Mouse (Mus musculus) liver, embryonic 14.5 days (tissue): ENCODE results near the gene Nt5c1a. TPM values are rescaled to one million over a fixed set of nuclear protein-coding genes. Genes with fewer than 3 reads are reported as not detected.

Experiments
- ATAC-seq: fragments of 200-750 bp; cut with Nextera tagmentation; 2 replicates; pipeline ENCODE4 v1.8.0; 2017; ENCODE audit warnings: moderate number of reproducible peaks, mild to moderate bottlenecking, moderate library complexity; ENCODE audit not compliant: insufficient read depth
- DNase-seq, 3 experiments: peaks; one replicate each; pipeline ENCODE4 v3.0.0-alpha.2; 2012 to 2013; ENCODE audit warnings: low read depth in 3 of 3, low spot score in 3 of 3
- H3K27ac ChIP-seq: fragments of 300-500 bp; sonication (generic); 2 replicates; pipeline ENCODE4 v1.5.1; 2014; ENCODE audit warnings: moderate library complexity, mild to moderate bottlenecking, control low read depth, inconsistent platforms
- H3K27me3 ChIP-seq: fragments of 300-500 bp; sonication (generic); 2 replicates; pipeline ENCODE4 v1.6.1; 2014; ENCODE audit warnings: mild to moderate bottlenecking, low read length, moderate library complexity; ENCODE audit not compliant: control insufficient read depth, insufficient read depth
- H3K36me3 ChIP-seq: fragments of 300-500 bp; sonication (generic); replicated peaks from 2 replicates; pipeline ENCODE4 v1.6.1; 2014; ENCODE audit warnings: low read depth; ENCODE audit not compliant: control insufficient read depth, insufficient read depth
- H3K4me1 ChIP-seq, 2 experiments: fragments of 200-500 bp in 1 of 2; fragments of 300-500 bp in 1 of 2; sonication (generic) in 1 of 2; replicated peaks; 2 replicates each; pipeline ENCODE4 v1.6.1; 2012 to 2014; ENCODE audit warnings: antibody characterized with exemption in 1 of 2, inconsistent platforms in 1 of 2, low read length in 1 of 2; ENCODE audit not compliant: control insufficient read depth in 2 of 2, insufficient read depth in 2 of 2
- H3K4me2 ChIP-seq: fragments of 300-500 bp; sonication (generic); 2 replicates; pipeline ENCODE4 v1.6.1; 2014; ENCODE audit warnings: low read depth, mild to moderate bottlenecking, control low read depth, moderate library complexity
- H3K4me3 ChIP-seq, 2 experiments: fragments of 200-500 bp in 1 of 2; fragments of 300-500 bp in 1 of 2; sonication (generic) in 1 of 2; 2 replicates each; pipeline ENCODE4 v1.5.1; 2012 to 2014; ENCODE audit warnings: low read depth in 2 of 2, low read length in 2 of 2, mild to moderate bottlenecking in 2 of 2, control low read depth in 1 of 2, inconsistent platforms in 1 of 2, moderate library complexity in 1 of 2; ENCODE audit not compliant: insufficient read depth in 1 of 2
- H3K9ac ChIP-seq: fragments of 300-500 bp; sonication (generic); replicated peaks from 2 replicates; pipeline ENCODE4 v1.6.1; 2014; ENCODE audit warnings: mild to moderate bottlenecking, control low read depth, moderate library complexity
- H3K9me3 ChIP-seq: fragments of 300-500 bp; sonication (generic); 2 replicates; pipeline ENCODE4 v1.6.1; 2016; ENCODE audit warnings: low read length, mixed read lengths; ENCODE audit not compliant: control insufficient read depth
- CTCF ChIP-seq: IDR thresholded peaks from 2 replicates; pipeline ENCODE4 v1.5.1; 2016; ENCODE audit warnings: antibody characterized with exemption, low read depth, control low read depth
- EP300 ChIP-seq: IDR thresholded peaks from 2 replicates; pipeline ENCODE4 v1.6.1; 2016; ENCODE audit warnings: antibody characterized with exemption, low read depth
- WGBS: fragments of 180-500 bp; shearing (Covaris S2); extraction: QIAGEN DNeasy Blood & Tissue Kit; methylation state at CpG from one replicate; pipeline ENCODE4 v1.1.7; 2014; ENCODE audit not compliant: insufficient replicate concordance; 5-methylcytosine and 5-hydroxymethylcytosine counted together
- polyA plus RNA-seq, 2 experiments: library from polyadenylated mRNA; depleted of rRNA in 1 of 2; stranded (reverse) in 1 of 2; unstranded in 1 of 2; fragments of >200 nt; fragmentation: Nextera tagmentation in 1 of 2; extraction: Ambion mirVana in 1 of 2; gene quantifications; 2 replicates each; pipeline versions ENCODE4 v1.2.1 to v1.2.3; 2012 to 2014

Nt5c1a gene
- polyA plus RNA-seq, 2 experiments = not detected

GRCm38 (mm10) chr4:123246651-123247050 is 45.3 kb downstream of the Nt5c1a start:
- Histone ChIP-seq H3K27ac (no peak overlapping the region), H3K27me3 (peaks cover 3% of the 10 kb centered on the region; the same call in 1 of the 2 replicates), H3K9ac (no peak overlapping the region), H3K4me1 (no peaks in the 10 kb centered on the region), H3K4me2 (no peak overlapping the region), H3K4me3 (no peak overlapping the region), H3K9me3 (no peaks in the 10 kb centered on the region), H3K36me3 (no peaks in the 10 kb centered on the region)
- ATAC-seq (no peak), DNase-seq (no peak)
- WGBS = 69% methylated on average over 5 of the region's 5 CpGs
- TF ChIP-seq CTCF = no peak
- no peak for TF ChIP-seq EP300

- Histone ChIP-seq H3K9me3 (no peaks in the 10 kb centered on the region), H3K4me2 (no peak overlapping the region), H3K9ac (no peak overlapping the region), H3K27me3 (peaks cover 3% of the 10 kb centered on the region; the same call in 1 of the 2 replicates), H3K27ac (no peak overlapping the region), H3K36me3 (no peaks in the 10 kb centered on the region), H3K4me3 (no peak overlapping the region), H3K4me1 (no peaks in the 10 kb centered on the region)
- TF ChIP-seq EP300 (no peak), CTCF (no peak)
- DNase-seq (no peak), ATAC-seq (no peak)
- 56% methylated on average over 7 of the region's 7 CpGs for WGBS
These were observed 46.0 kb downstream of the Nt5c1a start for GRCm38 (mm10) chr4:123247147-123247880.

- H3K4me3 ChIP-seq = no peak overlapping the region
- 64% methylated on average over 7 of the region's 7 CpGs for WGBS
- no peak for ATAC-seq
These were observed 47.8 kb downstream of the Nt5c1a start for GRCm38 (mm10) chr4:123248971-123249567.

GRCm38 (mm10) chr4:123252214-123252613 is 50.9 kb downstream of the Nt5c1a start:
- WGBS = 74% methylated on average over 5 of the region's 5 CpGs
- no peak overlapping the region for H3K9ac ChIP-seq
- TF ChIP-seq EP300 (no peak), CTCF (no peak)
- H3K4me2 ChIP-seq = no peak overlapping the region
- DNase-seq (no peak), ATAC-seq (no peak)
- H3K9me3 ChIP-seq = no peaks in the 10 kb centered on the region
- no peaks in the 10 kb centered on the region for H3K36me3 ChIP-seq
- H3K4me1 ChIP-seq = no peaks in the 10 kb centered on the region
- no peaks in the 10 kb centered on the region for H3K27me3 ChIP-seq
- no peak overlapping the region for H3K4me3 ChIP-seq
- H3K27ac ChIP-seq = no peak overlapping the region

More at GRCm38 (mm10) chr4:123248971-123249567, 47.8 kb downstream of the Nt5c1a start:
- H3K27ac ChIP-seq = no peak overlapping the region
- H3K4me1 ChIP-seq = no peaks in the 10 kb centered on the region
- H3K9me3 ChIP-seq = no peaks in the 10 kb centered on the region
- no peaks in the 10 kb centered on the region for H3K36me3 ChIP-seq
- no peak overlapping the region for H3K4me2 ChIP-seq
- TF ChIP-seq CTCF (no peak), EP300 (no peak)
- DNase-seq = no peak
- H3K27me3 ChIP-seq = no peaks in the 10 kb centered on the region
- no peak overlapping the region for H3K9ac ChIP-seq

- 15% methylated on average over 5 of the region's 5 CpGs for WGBS
- Histone ChIP-seq H3K27me3 (no peaks in the 10 kb centered on the region), H3K9me3 (no peaks in the 10 kb centered on the region), H3K4me2 (no peak overlapping the region), H3K4me3 (no peak overlapping the region), H3K4me1 (no peaks in the 10 kb centered on the region), H3K27ac (no peak overlapping the region), H3K36me3 (no peaks in the 10 kb centered on the region), H3K9ac (no peak overlapping the region)
- peak; percentile 69 for TF ChIP-seq CTCF
- TF ChIP-seq EP300 = no peak
- peak; percentile 24 to 42 (median 31) for DNase-seq
- ATAC-seq = no peak
These were observed 53.3 kb downstream of the Nt5c1a start for GRCm38 (mm10) chr4:123254617-123255016.
